Mouse (Mus musculus): ENCODE measurements at regions not wholly inside any gene's neighbourhood (a gene's known extent, or its start where the extent isn't known, plus 50 kb on each side); places are given as distances from the start of the nearest gene placed in this dataset.
A peak's percentile ranks its signal among the peaks of the same experiment; 100 is the strongest.

DNA sequence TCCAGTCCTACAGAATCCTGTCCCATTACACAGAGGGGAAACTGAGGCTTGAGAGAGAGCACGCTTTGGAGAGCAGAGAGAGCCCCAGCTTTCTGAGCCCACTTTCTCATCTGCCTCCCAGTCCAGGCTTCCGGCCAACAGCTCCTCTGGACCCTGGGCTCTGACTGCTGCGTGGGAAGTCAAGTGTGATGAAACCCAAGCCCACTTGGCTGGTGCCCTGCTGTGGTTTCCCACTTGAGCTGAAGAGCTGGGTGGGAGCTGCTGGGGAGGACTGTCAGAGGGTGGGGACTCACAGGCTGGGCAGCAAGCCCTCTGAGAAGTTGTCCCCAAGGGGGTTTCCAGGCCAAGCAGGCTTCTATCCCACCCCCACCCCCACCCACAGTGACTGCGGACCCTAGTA lies 139.9 kb upstream of the Haao start:
- H3K4me2 ChIP-seq (ENCODE audit: low read depth, low read length), result no peak overlapping the region
- 80% methylated on average over 4 of the region's 4 CpGs for WGBS
- H3K9ac ChIP-seq (ENCODE audit: low read length), result no peak overlapping the region
- peaks cover 64% of the 10 kb centered on the region for H3K4me1 ChIP-seq (ENCODE audit: control insufficient read depth, insufficient read depth, low read length)
- 0 out of 2 replicates have a peak, but pooled peaks cover 3% of the 10 kb centered on the region for H3K9me3 ChIP-seq (replicated peaks; ENCODE audit: control insufficient read depth, low read length)
- no peak overlapping the region for H3K27ac ChIP-seq (ENCODE audit: low read length)
- no peaks in the 10 kb centered on the region for H3K36me3 ChIP-seq (ENCODE audit: control insufficient read depth, insufficient read depth, low read length)
- H3K27me3 ChIP-seq (ENCODE audit: control insufficient read depth, insufficient read depth, low read length), result no peaks in the 10 kb centered on the region
- no peak overlapping the region for H3K4me3 ChIP-seq (replicated peaks; ENCODE audit: low read length)
- no peak for ATAC-seq (ENCODE audit: insufficient read depth, low FRiP score)

DNA sequence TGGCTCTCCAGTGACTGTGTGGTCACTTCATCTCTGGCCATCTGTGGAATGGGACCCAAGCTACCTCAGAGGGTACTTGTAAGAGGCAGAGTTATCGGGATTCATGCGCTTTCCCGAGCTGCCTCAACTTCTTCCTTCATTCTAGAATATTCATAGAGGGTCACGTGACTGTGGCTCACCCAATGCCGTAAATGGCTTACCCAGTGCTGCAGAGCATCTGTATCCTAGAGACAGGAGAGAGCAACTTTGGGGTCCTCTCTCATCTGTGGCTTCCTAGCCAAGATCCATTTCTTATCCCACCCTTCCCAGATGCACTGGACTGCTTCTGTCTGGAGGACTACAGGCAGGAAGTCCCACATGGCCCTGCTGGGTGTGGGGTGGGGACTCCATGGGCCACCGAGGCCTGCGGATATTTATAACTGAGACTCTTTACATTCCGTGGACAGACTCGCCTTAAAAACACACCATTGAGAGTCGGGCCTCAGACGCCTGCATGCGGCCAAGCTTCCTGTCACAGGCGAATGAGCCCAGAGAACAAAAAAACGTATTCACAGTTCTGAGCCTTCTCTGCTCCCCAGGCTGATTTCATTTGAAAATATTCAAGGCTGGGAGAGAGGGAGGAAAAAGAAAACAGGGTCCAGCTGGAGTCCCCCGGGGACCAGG lies 138.3 kb upstream of the Haao start:
- no peak overlapping the region for H3K4me2 ChIP-seq (ENCODE audit: low read depth, low read length)
- H3K27me3 ChIP-seq (ENCODE audit: control insufficient read depth, insufficient read depth, low read length), result no peaks in the 10 kb centered on the region
- H3K9ac ChIP-seq (ENCODE audit: low read length), result peak overlapping the region; percentile 44
- 0 out of 2 replicates have a peak, but pooled peaks cover 3% of the 10 kb centered on the region for H3K9me3 ChIP-seq (replicated peaks; ENCODE audit: control insufficient read depth, low read length)
- H3K27ac ChIP-seq (ENCODE audit: low read length), result peak overlapping the region; percentile 79
- peaks cover 70% of the 10 kb centered on the region for H3K4me1 ChIP-seq (ENCODE audit: control insufficient read depth, insufficient read depth, low read length)
- ATAC-seq (ENCODE audit: insufficient read depth, low FRiP score), result no peak
- H3K4me3 ChIP-seq (replicated peaks; ENCODE audit: low read length), result no peak overlapping the region
- no peaks in the 10 kb centered on the region for H3K36me3 ChIP-seq (ENCODE audit: control insufficient read depth, insufficient read depth, low read length)
- 46% methylated on average over 15 of the region's 15 CpGs for WGBS

- no peak for ATAC-seq (ENCODE audit: insufficient read depth, low FRiP score)
- H3K27me3 ChIP-seq (ENCODE audit: control insufficient read depth, insufficient read depth, low read length), result no peaks in the 10 kb centered on the region
- no peaks in the 10 kb centered on the region for H3K36me3 ChIP-seq (ENCODE audit: control insufficient read depth, insufficient read depth, low read length)
- peaks cover 63% of the 10 kb centered on the region for H3K4me1 ChIP-seq (ENCODE audit: control insufficient read depth, insufficient read depth, low read length)
- no peak overlapping the region for H3K4me3 ChIP-seq (replicated peaks; ENCODE audit: low read length)
- H3K27ac ChIP-seq (ENCODE audit: low read length), result peak overlapping the region; percentile 79
- H3K4me2 ChIP-seq (ENCODE audit: low read depth, low read length), result no peak overlapping the region
- 0 out of 2 replicates have a peak, but pooled peaks cover 3% of the 10 kb centered on the region for H3K9me3 ChIP-seq (replicated peaks; ENCODE audit: control insufficient read depth, low read length)
- 0 out of 2 replicates have a peak overlapping the region, but pooled peaks have one; percentile 11 for H3K9ac ChIP-seq (ENCODE audit: low read length)
- 64% methylated on average over 17 of the region's 17 CpGs for WGBS
These were observed 137.6 kb upstream of the Haao start for GRCm38 (mm10) chr17:83985333-83985790.

DNA sequence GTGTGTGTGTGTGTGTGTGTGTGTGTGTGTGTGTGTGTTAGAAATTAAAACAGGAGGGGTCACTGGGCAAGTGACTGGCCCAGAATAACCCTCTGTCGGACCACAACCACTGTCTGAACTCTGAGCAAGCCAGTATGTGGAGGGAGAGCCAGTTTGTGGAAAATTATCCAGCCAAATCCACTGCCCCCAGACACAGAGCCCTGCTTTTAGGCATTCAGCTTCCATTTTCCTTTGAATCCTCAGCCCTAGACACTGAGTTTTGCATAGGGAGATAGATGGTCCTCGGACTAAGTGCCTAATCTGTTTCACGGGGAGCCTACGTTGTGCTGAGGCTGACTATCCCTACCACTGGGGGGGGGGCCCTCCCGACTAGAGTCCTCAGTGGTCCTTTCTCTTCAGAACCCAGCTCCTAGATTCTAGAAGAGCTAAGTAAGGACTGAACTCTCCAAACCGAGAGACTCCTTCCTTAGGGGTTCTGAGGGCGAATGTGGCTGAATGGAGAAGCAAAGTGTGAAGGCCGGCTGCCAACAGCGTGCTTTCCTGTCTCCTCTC lies 136.2 kb upstream of the Haao start:
- H3K27me3 ChIP-seq (ENCODE audit: control insufficient read depth, insufficient read depth, low read length), result no peaks in the 10 kb centered on the region
- peak overlapping the region; percentile 80 for H3K27ac ChIP-seq (ENCODE audit: low read length)
- H3K9me3 ChIP-seq (replicated peaks; ENCODE audit: control insufficient read depth, low read length), result 0 out of 2 replicates have a peak, but pooled peaks cover 3% of the 10 kb centered on the region
- H3K36me3 ChIP-seq (ENCODE audit: control insufficient read depth, insufficient read depth, low read length), result no peaks in the 10 kb centered on the region
- 83% methylated on average over 9 of the region's 9 CpGs for WGBS
- no peak for ATAC-seq (ENCODE audit: insufficient read depth, low FRiP score)
- H3K4me3 ChIP-seq (replicated peaks; ENCODE audit: low read length), result no peak overlapping the region
- peaks cover 50% of the 10 kb centered on the region for H3K4me1 ChIP-seq (ENCODE audit: control insufficient read depth, insufficient read depth, low read length)
- H3K4me2 ChIP-seq (ENCODE audit: low read depth, low read length), result no peak overlapping the region
- H3K9ac ChIP-seq (ENCODE audit: low read length), result no peak overlapping the region

DNA sequence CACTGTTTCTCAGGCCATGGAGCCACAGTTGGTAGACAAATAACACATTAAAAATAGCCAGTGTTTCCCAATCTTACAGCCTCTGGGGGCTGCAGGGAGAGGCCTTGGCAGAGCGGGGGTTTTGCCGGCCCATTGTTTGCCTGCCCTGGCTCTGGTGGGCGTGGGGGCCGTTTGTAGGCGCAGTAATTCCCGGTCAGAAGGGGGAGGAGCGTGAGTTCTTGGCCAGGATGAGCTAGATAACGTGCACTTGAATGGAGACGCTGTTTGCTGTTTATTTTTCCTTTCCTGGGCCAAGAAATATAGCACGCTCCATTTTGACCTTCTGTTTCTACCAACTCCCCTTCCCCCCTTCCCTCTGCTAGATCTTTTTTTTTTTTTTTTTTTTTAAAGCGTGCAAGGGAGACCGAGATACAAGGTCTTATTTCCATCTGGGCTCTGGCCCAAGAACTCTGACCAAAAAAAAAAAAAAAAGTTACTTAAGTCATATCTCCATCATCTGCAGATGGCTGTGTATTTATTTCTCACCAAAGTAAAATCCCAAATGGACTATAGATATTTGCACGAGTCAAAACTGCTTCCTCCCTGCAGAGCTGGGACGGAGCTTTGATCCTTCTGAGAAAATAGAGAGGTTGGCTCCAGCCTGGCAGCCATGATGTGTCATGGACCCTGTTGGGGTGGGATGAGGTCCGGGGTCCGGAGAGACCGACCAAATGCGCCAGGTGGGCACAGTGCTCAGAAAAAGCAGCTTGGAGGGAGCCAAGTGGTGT lies 135.5 kb upstream of the Haao start:
- peak; percentile 56 for ATAC-seq (ENCODE audit: insufficient read depth, low FRiP score)
- peak overlapping the region; percentile 96 for H3K27ac ChIP-seq (ENCODE audit: low read length)
- H3K9ac ChIP-seq (ENCODE audit: low read length), result peak overlapping the region; percentile 54; the same call in 1 of the 2 replicates
- peaks cover 45% of the 10 kb centered on the region for H3K4me1 ChIP-seq (ENCODE audit: control insufficient read depth, insufficient read depth, low read length)
- no peaks in the 10 kb centered on the region for H3K27me3 ChIP-seq (ENCODE audit: control insufficient read depth, insufficient read depth, low read length)
- H3K9me3 ChIP-seq (replicated peaks; ENCODE audit: control insufficient read depth, low read length), result 0 out of 2 replicates have a peak, but pooled peaks cover 3% of the 10 kb centered on the region
- no peaks in the 10 kb centered on the region for H3K36me3 ChIP-seq (ENCODE audit: control insufficient read depth, insufficient read depth, low read length)
- H3K4me2 ChIP-seq (ENCODE audit: low read depth, low read length), result no peak overlapping the region
- no peak overlapping the region for H3K4me3 ChIP-seq (replicated peaks; ENCODE audit: low read length)
- 22% methylated on average over 18 of the region's 18 CpGs for WGBS

- Histone ChIP-seq H3K9ac (ENCODE audit: low read length) (peak overlapping the region; percentile 54), H3K9me3 (replicated peaks; ENCODE audit: control insufficient read depth, low read length) (0 out of 2 replicates have a peak, but pooled peaks cover 3% of the 10 kb centered on the region), H3K4me3 (replicated peaks; ENCODE audit: low read length) (no peak overlapping the region), H3K4me1 (ENCODE audit: control insufficient read depth, insufficient read depth, low read length) (peaks cover 39% of the 10 kb centered on the region), H3K27me3 (ENCODE audit: control insufficient read depth, insufficient read depth, low read length) (no peaks in the 10 kb centered on the region), H3K27ac (ENCODE audit: low read length) (peak overlapping the region; percentile 96), H3K4me2 (ENCODE audit: low read depth, low read length) (no peak overlapping the region), H3K36me3 (ENCODE audit: control insufficient read depth, insufficient read depth, low read length) (no peaks in the 10 kb centered on the region)
- 53% methylated on average over 8 of the region's 8 CpGs for WGBS
- no peak for ATAC-seq (ENCODE audit: insufficient read depth, low FRiP score)
These were observed 134.9 kb upstream of the Haao start for GRCm38 (mm10) chr17:83982700-83983069.

DNA sequence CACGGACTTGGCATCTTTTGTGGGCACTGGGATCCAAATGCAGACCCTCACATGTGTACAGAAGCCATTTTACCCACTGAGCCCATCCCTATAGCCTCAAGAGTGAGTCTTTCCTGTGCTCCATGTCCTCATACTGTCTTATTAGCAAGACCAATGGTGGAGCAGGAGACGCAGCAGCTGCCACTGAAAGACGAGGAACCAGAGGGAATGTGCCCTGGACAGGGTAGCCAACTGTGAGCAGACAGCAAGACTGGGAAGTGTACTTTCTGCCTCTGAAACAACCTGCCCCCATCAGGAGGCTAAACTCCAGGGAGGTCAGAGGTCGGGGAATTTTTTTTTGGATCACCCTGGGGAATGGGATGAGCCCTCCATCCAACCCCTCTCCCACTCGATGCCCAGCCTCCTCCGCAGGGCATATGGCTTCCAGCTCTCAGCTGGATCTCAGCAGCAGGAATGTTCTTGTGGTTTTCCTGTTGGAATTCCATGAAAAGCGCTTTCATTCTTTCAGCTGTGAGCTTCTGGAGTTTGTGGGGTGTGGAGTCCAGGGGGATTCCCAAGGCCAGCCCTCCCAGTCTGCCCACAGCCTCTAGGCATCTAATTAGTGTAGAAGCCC lies 131.2 kb upstream of the Haao start:
- peaks cover 26% of the 10 kb centered on the region for H3K4me1 ChIP-seq (ENCODE audit: control insufficient read depth, insufficient read depth, low read length)
- H3K27ac ChIP-seq (ENCODE audit: low read length), result no peak overlapping the region
- ATAC-seq (ENCODE audit: insufficient read depth, low FRiP score), result no peak
- H3K9ac ChIP-seq (ENCODE audit: low read length), result no peak overlapping the region
- H3K9me3 ChIP-seq (replicated peaks; ENCODE audit: control insufficient read depth, low read length), result no peaks in the 10 kb centered on the region
- H3K27me3 ChIP-seq (ENCODE audit: control insufficient read depth, insufficient read depth, low read length), result no peaks in the 10 kb centered on the region
- 71% methylated on average over 7 of the region's 7 CpGs for WGBS
- no peak overlapping the region for H3K4me2 ChIP-seq (ENCODE audit: low read depth, low read length)
- no peak overlapping the region for H3K4me3 ChIP-seq (replicated peaks; ENCODE audit: low read length)
- H3K36me3 ChIP-seq (ENCODE audit: control insufficient read depth, insufficient read depth, low read length), result no peaks in the 10 kb centered on the region

GRCm38 (mm10) chr17:83977725-83978124 lies 130.0 kb upstream of the Haao start:
- Histone ChIP-seq H3K9ac (ENCODE audit: low read length) (no peak overlapping the region), H3K4me2 (ENCODE audit: low read depth, low read length) (no peak overlapping the region), H3K9me3 (replicated peaks; ENCODE audit: control insufficient read depth, low read length) (no peaks in the 10 kb centered on the region), H3K27me3 (ENCODE audit: control insufficient read depth, insufficient read depth, low read length) (no peaks in the 10 kb centered on the region), H3K4me1 (ENCODE audit: control insufficient read depth, insufficient read depth, low read length) (peaks cover 17% of the 10 kb centered on the region), H3K4me3 (replicated peaks; ENCODE audit: low read length) (no peak overlapping the region), H3K27ac (ENCODE audit: low read length) (0 out of 2 replicates have a peak overlapping the region, but pooled peaks have one; percentile 3), H3K36me3 (ENCODE audit: control insufficient read depth, insufficient read depth, low read length) (no peaks in the 10 kb centered on the region)
- no peak for ATAC-seq (ENCODE audit: insufficient read depth, low FRiP score)
- 75% methylated on average over 11 of the region's 11 CpGs for WGBS
